Mouse (Mus musculus) ES-Bruce4 (cell line): Measurements from ENCODE around the gene Wdr86. TPM values are rescaled to one million over a fixed set of nuclear protein-coding genes. Genes with fewer than 3 reads are reported as not detected.
A peak's percentile ranks its signal among the peaks of the same experiment; 100 is the strongest.
"Not testable (repeated sequence)": the region's sequence is repeated elsewhere in the genome, so short reads cannot be mapped to it uniquely, and the experiment has no call there.

Experiments
- H3K27ac ChIP-seq: 2 replicates; pipeline ENCODE4 v1.5.1; 2012; ENCODE audit warnings: low read length, inconsistent platforms; ENCODE audit not compliant: insufficient read depth
- H3K27me3 ChIP-seq: 2 replicates; pipeline ENCODE4 v1.6.1; 2012; ENCODE audit warnings: mild to moderate bottlenecking, low read length, inconsistent platforms; ENCODE audit not compliant: control insufficient read depth, poor library complexity, insufficient read depth, severe bottlenecking
- H3K36me3 ChIP-seq: 2 replicates; pipeline ENCODE4 v1.6.1; 2012; ENCODE audit warnings: inconsistent platforms, mild to moderate bottlenecking, low read length, moderate library complexity; ENCODE audit not compliant: control insufficient read depth, poor library complexity, insufficient read depth, severe bottlenecking
- H3K4me1 ChIP-seq: one replicate; pipeline ENCODE4 v1.8.1; 2011; ENCODE audit warnings: low read length; ENCODE audit not compliant: control insufficient read depth, insufficient read depth
- H3K4me3 ChIP-seq: 2 replicates; pipeline ENCODE4 v1.5.1; 2011; ENCODE audit warnings: low read depth, mild to moderate bottlenecking, low read length
- H3K9ac ChIP-seq: 2 replicates; pipeline ENCODE4 v1.6.1; 2012; ENCODE audit warnings: low read depth, mild to moderate bottlenecking, inconsistent platforms; ENCODE audit not compliant: poor library complexity, severe bottlenecking
- H3K9me3 ChIP-seq: replicated peaks from 2 replicates; pipeline ENCODE4 v1.6.1; 2012; ENCODE audit warnings: mild to moderate bottlenecking, low read length, inconsistent platforms; ENCODE audit not compliant: control insufficient read depth, poor library complexity, insufficient read depth, severe bottlenecking
- CTCF ChIP-seq: IDR thresholded peaks from one replicate; pipeline ENCODE4 v1.8.1; 2011; ENCODE audit warnings: low read depth, low read length
- EP300 ChIP-seq: IDR thresholded peaks from 2 replicates; pipeline ENCODE4 v1.6.1; 2011; ENCODE audit warnings: low read depth, low read length; ENCODE audit not compliant: insufficient read depth
- POLR2A ChIP-seq: IDR thresholded peaks from one replicate; pipeline ENCODE4 v1.8.1; 2011; ENCODE audit warnings: low read length; ENCODE audit not compliant: insufficient read depth
- polyA plus RNA-seq: library from polyadenylated mRNA; stranded (reverse); fragments of >200 nt; gene quantifications from 2 replicates; pipeline ENCODE4 v1.2.4, GENCODE M21; 2011; ENCODE audit warnings: low read depth; ENCODE audit not compliant: missing spikeins, insufficient read depth, insufficient read length

Wdr86 gene
- polyA plus RNA-seq = 10.3 and 11.3 TPM in 2 replicates

DNA sequence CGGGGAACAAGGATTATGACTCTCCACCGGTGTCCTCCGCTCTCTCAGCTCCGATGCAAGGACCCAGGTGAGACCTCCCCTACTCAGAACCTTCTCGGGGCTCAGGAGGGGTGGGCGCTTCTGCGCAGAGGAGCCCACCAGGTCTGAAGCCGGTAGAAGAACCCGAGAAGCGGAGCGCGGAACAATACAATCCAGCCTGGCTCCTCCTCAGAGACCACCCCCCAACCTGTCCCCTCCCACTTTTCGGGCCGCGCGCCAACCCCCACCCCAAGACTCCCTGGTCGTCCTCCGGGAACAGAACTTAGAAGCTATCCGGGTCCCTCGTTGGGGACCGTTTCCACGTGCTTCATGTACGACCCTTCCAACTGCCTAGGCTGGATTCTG is at the start of gene Wdr86:
Wdr86 (minus strand) TSS at position 240 of the 384 bp plus-strand sequence.
- H3K27me3 ChIP-seq = no peaks in the 10 kb centered on the region
- peaks cover 4% of the 10 kb centered on the region for H3K4me1 ChIP-seq
- H3K36me3 ChIP-seq = peaks cover 2% of the 10 kb centered on the region; the same call in 1 of the 2 replicates
- H3K9me3 ChIP-seq = no peaks in the 10 kb centered on the region
- H3K4me3 ChIP-seq = peak within 1 kb of the TSS; percentile 87
- peak within 1 kb of the TSS; percentile 74 for H3K9ac ChIP-seq
- H3K27ac ChIP-seq = no peak within 1 kb of the TSS
- TF ChIP-seq CTCF (no peak), EP300 (0 out of 2 replicates have a peak, but pooled peaks have one; percentile 6)

DNA sequence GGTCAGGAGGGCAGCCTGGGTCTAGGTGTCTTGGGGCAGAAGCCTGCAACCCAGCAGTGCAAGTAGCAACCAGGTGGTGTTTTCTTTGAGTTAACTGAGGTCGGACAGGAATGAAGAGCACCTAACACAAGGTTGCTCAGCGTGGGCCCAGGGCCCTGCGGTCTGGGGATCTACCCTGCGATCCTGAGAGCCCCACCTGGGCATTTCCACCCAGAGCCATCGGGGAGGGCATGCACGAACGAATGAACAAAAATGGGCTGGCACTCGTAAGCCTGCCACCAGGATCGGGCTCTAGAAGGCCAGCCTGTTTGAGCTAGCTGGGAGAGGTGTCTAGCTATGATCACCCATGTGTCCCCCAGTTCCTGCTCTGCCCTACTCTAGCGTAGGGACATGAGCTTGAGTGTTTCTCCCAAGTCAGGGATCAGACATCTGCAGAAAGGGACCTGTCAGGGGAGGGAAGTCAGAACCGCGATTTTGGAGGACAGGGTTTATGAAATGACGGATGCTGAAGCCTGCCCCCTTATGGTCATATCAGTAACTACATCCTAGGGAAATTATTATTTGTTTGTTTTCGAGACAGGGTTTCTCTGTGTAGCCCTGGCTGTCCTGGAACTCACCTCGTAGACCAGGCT is 49.5 kb upstream of the Wdr86 start:
- TF ChIP-seq CTCF (peak; percentile 28), POLR2A (no peak)
- H3K9ac ChIP-seq = no peak overlapping the region
- no peaks in the 10 kb centered on the region for H3K4me1 ChIP-seq
- peaks cover 16% of the 10 kb centered on the region for H3K9me3 ChIP-seq
- no peaks in the 10 kb centered on the region for H3K27me3 ChIP-seq
- no peak overlapping the region for H3K27ac ChIP-seq
- H3K36me3 ChIP-seq = no peaks in the 10 kb centered on the region
- no peak overlapping the region for H3K4me3 ChIP-seq

DNA sequence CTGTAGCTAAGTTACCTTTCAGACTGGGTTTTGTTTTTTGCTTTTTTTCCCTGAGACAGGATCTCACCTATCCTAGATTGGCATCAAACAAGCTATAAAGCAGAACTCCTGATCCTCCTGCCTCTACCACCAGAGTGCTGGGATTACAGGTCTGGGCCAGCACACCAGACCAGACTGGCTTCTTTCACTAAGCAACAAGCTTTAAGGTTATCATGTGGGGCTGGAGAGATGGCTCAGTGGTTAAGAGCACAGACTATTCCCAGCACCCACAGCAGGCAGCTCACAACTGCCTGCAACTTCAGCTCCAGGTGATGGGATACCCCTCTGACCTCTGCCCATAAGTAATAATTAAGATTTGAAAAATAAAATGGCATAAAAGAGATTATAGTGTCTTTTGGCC is 48.8 kb upstream of the Wdr86 start:
- Histone ChIP-seq H3K4me1 (no peaks in the 10 kb centered on the region), H3K27me3 (no peaks in the 10 kb centered on the region), H3K4me3 (no peak overlapping the region), H3K36me3 (no peaks in the 10 kb centered on the region), H3K9me3 (peaks cover 12% of the 10 kb centered on the region), H3K27ac (no peak overlapping the region), H3K9ac (no peak overlapping the region)
- no peak for TF ChIP-seq POLR2A

DNA sequence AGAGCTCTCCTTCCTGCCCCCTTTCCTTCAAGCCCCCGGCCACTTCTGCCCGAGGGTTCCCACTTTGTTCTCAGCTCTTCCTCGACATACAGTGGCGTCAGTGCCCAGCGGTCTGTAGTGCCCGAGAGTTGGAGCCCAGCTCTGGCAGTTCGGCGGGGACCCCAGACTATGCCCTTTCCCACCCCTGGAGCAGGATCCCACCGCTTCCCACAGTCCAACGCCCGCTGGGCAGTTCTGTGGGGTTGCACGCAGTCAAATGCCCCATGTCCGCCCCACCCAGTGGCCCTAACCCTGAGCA is 48.3 kb upstream of the Wdr86 start:
- H3K27ac ChIP-seq = no peak overlapping the region
- H3K4me3 ChIP-seq = peak overlapping the region; percentile 49

DNA sequence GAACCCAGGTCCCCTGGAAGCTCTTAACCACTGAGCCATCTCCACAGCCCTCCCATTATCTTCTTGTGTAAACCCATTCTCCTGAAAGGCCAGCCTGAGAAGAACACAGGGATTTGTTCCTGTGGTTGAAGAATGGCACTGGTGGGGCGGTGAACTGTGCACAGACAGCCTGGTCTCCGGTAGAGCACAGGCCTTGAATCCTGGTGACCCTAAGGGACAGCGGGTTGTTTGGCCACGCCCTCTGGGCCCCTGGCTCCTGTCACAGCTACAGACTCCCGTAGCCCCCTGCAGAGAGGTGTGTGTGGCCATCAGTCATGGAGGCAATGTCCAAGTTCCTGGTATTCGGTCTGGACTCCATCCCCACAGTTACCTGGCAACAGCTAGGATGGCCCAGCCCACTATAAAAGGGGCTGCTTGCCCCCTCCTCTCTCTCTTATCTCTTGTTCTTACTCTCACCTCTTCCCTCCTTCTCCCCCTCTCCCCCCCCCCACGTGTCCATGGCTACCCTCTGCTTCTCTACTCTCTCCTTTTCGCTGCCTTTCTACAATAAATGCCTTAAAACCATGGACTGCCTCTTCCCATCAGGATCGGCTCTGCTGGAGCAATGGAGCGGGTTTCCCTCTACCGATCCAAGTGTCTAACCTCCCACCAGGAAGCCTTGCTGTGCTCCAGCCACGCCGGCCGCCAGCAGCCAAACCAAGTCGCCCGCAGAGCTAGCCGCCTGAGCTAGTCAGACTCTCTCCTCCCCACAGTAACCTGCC is 47.7 kb upstream of the Wdr86 start:
- H3K4me3 ChIP-seq = peak overlapping the region; percentile 49

More for the DNA sequence above, 48.3 kb upstream of the Wdr86 start:
- H3K36me3 ChIP-seq = no peaks in the 10 kb centered on the region
- TF ChIP-seq POLR2A (no peak), EP300 (no peak)
- peaks cover 12% of the 10 kb centered on the region for H3K9me3 ChIP-seq
- H3K27me3 ChIP-seq = no peaks in the 10 kb centered on the region
- peak overlapping the region; percentile 41 for H3K9ac ChIP-seq
- H3K4me1 ChIP-seq = no peaks in the 10 kb centered on the region

DNA sequence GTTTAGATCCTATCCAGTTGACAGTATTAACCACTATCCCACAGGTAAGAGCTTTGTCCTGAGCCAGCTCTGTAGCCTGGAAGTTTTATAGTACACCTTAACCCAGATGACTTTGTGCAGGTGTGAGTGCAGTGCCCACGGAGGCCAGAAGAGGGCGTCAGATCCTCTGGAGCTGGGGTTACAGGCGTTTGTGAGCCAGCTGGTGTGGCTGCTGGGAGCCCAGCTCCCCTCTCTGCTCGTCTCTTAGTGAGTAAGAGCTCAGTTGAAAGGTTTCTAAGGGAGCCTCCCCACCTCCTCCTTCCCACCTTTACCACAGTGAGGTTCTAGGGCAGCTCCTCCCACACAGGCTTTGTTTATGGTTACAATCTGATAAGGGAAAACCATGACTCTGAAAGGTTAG is 46.2 kb upstream of the Wdr86 start:
- Histone ChIP-seq H3K4me3 (no peak overlapping the region), H3K27me3 (no peaks in the 10 kb centered on the region), H3K36me3 (no peaks in the 10 kb centered on the region), H3K27ac (no peak overlapping the region), H3K9ac (no peak overlapping the region), H3K4me1 (no peaks in the 10 kb centered on the region), H3K9me3 (peaks cover 12% of the 10 kb centered on the region)
- TF ChIP-seq CTCF = peak; percentile 22
- no peak for TF ChIP-seq EP300
- no peak for TF ChIP-seq POLR2A

More for the DNA sequence above, 47.7 kb upstream of the Wdr86 start:
- Histone ChIP-seq H3K36me3 (no peaks in the 10 kb centered on the region), H3K4me1 (no peaks in the 10 kb centered on the region), H3K9me3 (peaks cover 12% of the 10 kb centered on the region), H3K9ac (peak overlapping the region; percentile 41), H3K27ac (no peak overlapping the region), H3K27me3 (no peaks in the 10 kb centered on the region)
- no peak for TF ChIP-seq EP300
- no peak for TF ChIP-seq POLR2A
- no peak for TF ChIP-seq CTCF

DNA sequence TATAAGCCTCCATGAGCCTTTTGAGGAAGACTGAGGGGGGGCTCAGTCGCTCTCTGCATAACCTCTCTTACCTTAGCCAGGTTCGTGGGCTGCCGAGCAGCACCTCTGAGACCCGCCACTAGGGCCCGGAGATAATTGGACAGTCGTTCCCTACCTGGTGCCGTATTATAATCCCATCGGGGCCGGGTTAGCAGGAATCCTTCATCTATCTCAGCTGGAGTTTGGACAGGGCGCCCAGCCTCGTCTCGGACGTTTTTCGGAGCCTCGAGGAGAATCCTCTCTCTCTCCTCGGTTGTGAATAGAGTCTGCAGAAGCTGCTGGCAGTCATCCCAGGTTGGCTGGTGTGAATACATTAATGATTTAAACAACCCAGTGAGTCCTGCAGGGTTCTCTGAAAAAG is 44.0 kb upstream of the Wdr86 start:
- peaks cover 12% of the 10 kb centered on the region for H3K9me3 ChIP-seq

More for the DNA sequence above, 44.0 kb upstream of the Wdr86 start:
- not testable (repeated sequence) for H3K27me3 ChIP-seq, H3K36me3 ChIP-seq, H3K9ac ChIP-seq, H3K4me3 ChIP-seq, H3K27ac ChIP-seq, H3K4me1 ChIP-seq
